Mouse (Mus musculus) heart, embryonic 13.5 days (tissue): ENCODE results near the gene Dab1. TPM values are rescaled to one million over a fixed set of nuclear protein-coding genes. Genes with fewer than 3 reads are reported as not detected.

ENCODE experiments used
- ATAC-seq: fragments of 200-750 bp; cut with Nextera tagmentation; 2 replicates; pipeline ENCODE4 v1.8.0; 2017; ENCODE audit warnings: moderate TSS enrichment; ENCODE audit not compliant: insufficient number of reproducible peaks, low FRiP score, low TSS enrichment; ENCODE audit errors: extremely low read depth
- H3K27ac ChIP-seq: fragments of 300-500 bp; sonication (generic); replicated peaks from 2 replicates; pipeline ENCODE4 v1.5.1; 2015; ENCODE audit warnings: moderate library complexity, mild to moderate bottlenecking, inconsistent platforms
- H3K27me3 ChIP-seq: fragments of 300-500 bp; sonication (generic); replicated peaks from 2 replicates; pipeline ENCODE4 v1.6.1; 2015; ENCODE audit warnings: mild to moderate bottlenecking, inconsistent platforms
- H3K36me3 ChIP-seq: fragments of 300-500 bp; sonication (generic); 2 replicates; pipeline ENCODE4 v1.6.1; 2015; ENCODE audit warnings: mild to moderate bottlenecking, inconsistent platforms
- H3K4me1 ChIP-seq: fragments of 300-500 bp; sonication (generic); 2 replicates; pipeline ENCODE4 v1.6.1; 2015; ENCODE audit warnings: inconsistent platforms
- H3K4me2 ChIP-seq: fragments of 300-500 bp; sonication (generic); 2 replicates; pipeline ENCODE4 v1.6.1; 2015; ENCODE audit warnings: inconsistent platforms, mild to moderate bottlenecking, moderate library complexity
- H3K4me3 ChIP-seq: fragments of 300-500 bp; sonication (generic); 2 replicates; pipeline ENCODE4 v1.5.1; 2015; ENCODE audit warnings: moderate library complexity, mild to moderate bottlenecking, inconsistent platforms
- H3K9ac ChIP-seq: fragments of 300-500 bp; sonication (generic); 2 replicates; pipeline ENCODE4 v1.6.1; 2015; ENCODE audit warnings: inconsistent platforms, mild to moderate bottlenecking, moderate library complexity
- H3K9me3 ChIP-seq: fragments of 300-500 bp; sonication (generic); 2 replicates; pipeline ENCODE4 v1.6.1; 2016; ENCODE audit warnings: inconsistent platforms
- WGBS: fragments of 180-500 bp; shearing (Covaris S2); methylation state at CpG from one replicate; pipeline ENCODE4 v1.1.7; 2015; ENCODE audit warnings: mixed read lengths; 5-methylcytosine and 5-hydroxymethylcytosine counted together
- polyA plus RNA-seq: library from polyadenylated mRNA; unstranded; fragments of >200 nt; fragmentation: Nextera tagmentation; extraction: Ambion mirVana; gene quantifications from 2 replicates; pipeline ENCODE4 v1.2.1, GENCODE M21; 2015

Dab1 gene
- polyA plus RNA-seq, 1 experiment from 2014 or later = 0.48 TPM

GRCm38 (mm10) chr4:104555408-104555807, 936.2 kb downstream of the Dab1 start:
- no peak for ATAC-seq
- no peaks in the 10 kb centered on the region for H3K4me1 ChIP-seq
- H3K36me3 ChIP-seq = no peaks in the 10 kb centered on the region
- 63% methylated on average over 2 of the region's 2 CpGs for WGBS
- no peak overlapping the region for H3K27ac ChIP-seq
- no peaks in the 10 kb centered on the region for H3K27me3 ChIP-seq
- H3K4me3 ChIP-seq = no peak overlapping the region
- H3K9ac ChIP-seq = no peak overlapping the region
- no peak overlapping the region for H3K4me2 ChIP-seq
- H3K9me3 ChIP-seq = no peaks in the 10 kb centered on the region

- no peak overlapping the region for H3K9ac ChIP-seq
- no peak overlapping the region for H3K4me2 ChIP-seq
- H3K4me1 ChIP-seq = peaks cover 6% of the 10 kb centered on the region
- H3K9me3 ChIP-seq = no peaks in the 10 kb centered on the region
- H3K36me3 ChIP-seq = no peaks in the 10 kb centered on the region
- H3K27me3 ChIP-seq = peaks cover 3% of the 10 kb centered on the region; the same call in 1 of the 2 replicates
- ATAC-seq = no peak
- no peak overlapping the region for H3K4me3 ChIP-seq
- 72% methylated on average over 5 of the region's 5 CpGs for WGBS
- H3K27ac ChIP-seq = no peak overlapping the region
Observed at GRCm38 (mm10) chr4:104563512-104563911, 944.4 kb downstream of the Dab1 start.

GRCm38 (mm10) chr4:104570523-104570922, 951.4 kb downstream of the Dab1 start:
- no peak for ATAC-seq
- H3K4me1 ChIP-seq = no peaks in the 10 kb centered on the region
- peaks cover 7% of the 10 kb centered on the region for H3K27me3 ChIP-seq
- H3K9ac ChIP-seq = no peak overlapping the region
- H3K9me3 ChIP-seq = no peaks in the 10 kb centered on the region
- no peak overlapping the region for H3K4me3 ChIP-seq
- no peak overlapping the region for H3K4me2 ChIP-seq
- WGBS = 59% methylated on average over 4 of the region's 4 CpGs
- H3K27ac ChIP-seq = no peak overlapping the region
- H3K36me3 ChIP-seq = no peaks in the 10 kb centered on the region

GRCm38 (mm10) chr4:104572440-104572839, 953.3 kb downstream of the Dab1 start:
- Histone ChIP-seq H3K36me3 (no peaks in the 10 kb centered on the region), H3K4me2 (no peak overlapping the region), H3K4me3 (no peak overlapping the region), H3K27me3 (peaks cover 5% of the 10 kb centered on the region), H3K9ac (no peak overlapping the region), H3K4me1 (no peaks in the 10 kb centered on the region), H3K9me3 (no peaks in the 10 kb centered on the region), H3K27ac (no peak overlapping the region)
- 70% methylated on average over 8 of the region's 8 CpGs for WGBS
- ATAC-seq = no peak

- H3K4me2 ChIP-seq = no peak overlapping the region
- peaks cover under 1% of the 10 kb centered on the region; the same call in 1 of the 2 replicates for H3K4me1 ChIP-seq
- no peak overlapping the region for H3K9ac ChIP-seq
- H3K9me3 ChIP-seq = no peaks in the 10 kb centered on the region
- 78% methylated on average over 7 of the region's 7 CpGs for WGBS
- H3K27ac ChIP-seq = no peak overlapping the region
- no peaks in the 10 kb centered on the region for H3K36me3 ChIP-seq
- peaks cover 3% of the 10 kb centered on the region for H3K27me3 ChIP-seq
- H3K4me3 ChIP-seq = no peak overlapping the region
- ATAC-seq = no peak
Observed at GRCm38 (mm10) chr4:104573419-104573818, 954.3 kb downstream of the Dab1 start.

- WGBS = 5% methylated on average over 3 of the region's 3 CpGs
- H3K4me3 ChIP-seq = no peak overlapping the region
Observed at GRCm38 (mm10) chr4:104578370-104578769, 959.2 kb downstream of the Dab1 start.

GRCm38 (mm10) chr4:104579946-104580544, 960.9 kb downstream of the Dab1 start:
- H3K9me3 ChIP-seq = no peaks in the 10 kb centered on the region
- no peak overlapping the region for H3K4me2 ChIP-seq
- no peaks in the 10 kb centered on the region for H3K36me3 ChIP-seq
- no peak overlapping the region for H3K4me3 ChIP-seq
- H3K27me3 ChIP-seq = no peaks in the 10 kb centered on the region
- 74% methylated on average over 5 of the region's 5 CpGs for WGBS
- no peak overlapping the region for H3K27ac ChIP-seq
- ATAC-seq = no peak
- H3K4me1 ChIP-seq = peaks cover 11% of the 10 kb centered on the region; the same call in 1 of the 2 replicates
- H3K9ac ChIP-seq = no peak overlapping the region

More at GRCm38 (mm10) chr4:104578370-104578769, 959.2 kb downstream of the Dab1 start:
- Histone ChIP-seq H3K4me1 (peaks cover 11% of the 10 kb centered on the region; the same call in 1 of the 2 replicates), H3K9me3 (no peaks in the 10 kb centered on the region), H3K27me3 (no peaks in the 10 kb centered on the region), H3K4me2 (no peak overlapping the region), H3K27ac (no peak overlapping the region), H3K9ac (no peak overlapping the region), H3K36me3 (no peaks in the 10 kb centered on the region)
- ATAC-seq = no peak; the same call in 1 of the 2 replicates

- no peak overlapping the region for H3K27ac ChIP-seq
- 59% methylated on average over 5 of the region's 5 CpGs for WGBS
- H3K4me3 ChIP-seq = no peak overlapping the region
- no peaks in the 10 kb centered on the region for H3K36me3 ChIP-seq
- H3K4me2 ChIP-seq = no peak overlapping the region
- peaks cover 11% of the 10 kb centered on the region; the same call in 1 of the 2 replicates for H3K4me1 ChIP-seq
- no peaks in the 10 kb centered on the region for H3K27me3 ChIP-seq
- no peaks in the 10 kb centered on the region for H3K9me3 ChIP-seq
- H3K9ac ChIP-seq = no peak overlapping the region
- ATAC-seq = no peak
Observed at GRCm38 (mm10) chr4:104582726-104583125, 963.6 kb downstream of the Dab1 start.

GRCm38 (mm10) chr4:104587826-104588225, 968.7 kb downstream of the Dab1 start:
- no peak for ATAC-seq
- Histone ChIP-seq H3K36me3 (no peaks in the 10 kb centered on the region), H3K4me3 (no peak overlapping the region), H3K27ac (no peak overlapping the region), H3K9ac (no peak overlapping the region), H3K9me3 (no peaks in the 10 kb centered on the region), H3K27me3 (no peaks in the 10 kb centered on the region), H3K4me1 (peaks cover 9% of the 10 kb centered on the region; the same call in 1 of the 2 replicates), H3K4me2 (no peak overlapping the region)
- 39% methylated on average over 2 of the region's 2 CpGs for WGBS

- H3K27ac ChIP-seq = no peak overlapping the region
- no peaks in the 10 kb centered on the region for H3K9me3 ChIP-seq
- H3K9ac ChIP-seq = no peak overlapping the region
- no peak overlapping the region for H3K4me3 ChIP-seq
- 84% methylated on average over 7 of the region's 7 CpGs for WGBS
- 0 out of 2 replicates have a peak, but pooled peaks cover 3% of the 10 kb centered on the region for H3K4me1 ChIP-seq
- no peaks in the 10 kb centered on the region for H3K36me3 ChIP-seq
- no peak overlapping the region for H3K4me2 ChIP-seq
- H3K27me3 ChIP-seq = no peaks in the 10 kb centered on the region
- no peak for ATAC-seq
Observed at GRCm38 (mm10) chr4:104596936-104597335, 977.8 kb downstream of the Dab1 start.

- no peak for ATAC-seq
- H3K4me1 ChIP-seq = 0 out of 2 replicates have a peak, but pooled peaks cover 3% of the 10 kb centered on the region
- WGBS = 73% methylated on average over 6 of the region's 6 CpGs
- H3K9ac ChIP-seq = no peak overlapping the region
- H3K36me3 ChIP-seq = no peaks in the 10 kb centered on the region
- H3K27me3 ChIP-seq = no peaks in the 10 kb centered on the region
- no peak overlapping the region for H3K4me2 ChIP-seq
- H3K9me3 ChIP-seq = no peaks in the 10 kb centered on the region
- no peak overlapping the region for H3K4me3 ChIP-seq
- H3K27ac ChIP-seq = no peak overlapping the region
Observed at GRCm38 (mm10) chr4:104597490-104598465, 978.6 kb downstream of the Dab1 start.
